Mouse (Mus musculus): ENCODE results near the gene Wnt10a. TPM values are rescaled to one million over a fixed set of nuclear protein-coding genes. Genes with fewer than 3 reads are reported as not detected.

Wnt10a gene
- total RNA-seq (2014; rRNA removed; ENCODE audit: low replicate concordance): not detected in 2 replicates
- polyA plus RNA-seq (2015; fragmentation: Nextera tagmentation; extraction: Ambion mirVana): not detected in 2 replicates

GRCm38 (mm10) chr1:74791249-74791648 lies at the start of gene Wnt10a:
Gene Wnt10a (plus strand): TSS chr1:74791516.
- DNase-seq (ENCODE audit: low spot score): no peak
- WGBS: 5% methylated on average over 11 of the region's 11 CpGs
- no peaks in the 10 kb centered on the region for H3K4me1 ChIP-seq (ENCODE audit: control insufficient read depth, insufficient read depth)
- no peaks in the 10 kb centered on the region for H3K9me3 ChIP-seq (replicated peaks; ENCODE audit: control insufficient read depth, low read length)
- peak; percentile 1; the same call in 1 of the 2 replicates for ATAC-seq (ENCODE audit: insufficient read depth, low read depth)
- H3K27me3 ChIP-seq (ENCODE audit: control insufficient read depth, insufficient read depth, low read length): peaks cover 99% of the 10 kb centered on the region
- H3K36me3 ChIP-seq (replicated peaks; ENCODE audit: control insufficient read depth, insufficient read depth, low read length): no peaks in the 10 kb centered on the region
- TF ChIP-seq EP300 (IDR thresholded peaks at IDR 0.05; ENCODE audit: low read depth): no peak
- TF ChIP-seq CTCF (IDR thresholded peaks at IDR 0.05; ENCODE audit: low read depth): no peak
- peak within 1 kb of the TSS; percentile 52 for H3K4me2 ChIP-seq (ENCODE audit: low read depth, low read length)
- H3K27ac ChIP-seq (ENCODE audit: low read depth): no peak within 1 kb of the TSS
- H3K4me3 ChIP-seq (ENCODE audit: low read depth, low read length): peak within 1 kb of the TSS; percentile 33
- no peak within 1 kb of the TSS for H3K9ac ChIP-seq (replicated peaks; ENCODE audit: low read depth, low read length)

GRCm38 (mm10) chr1:74747335-74747734 lies 44.0 kb upstream of the Wnt10a start:
- WGBS: 66% methylated on average over 5 of the region's 5 CpGs
- Histone ChIP-seq H3K4me1 (ENCODE audit: control insufficient read depth, insufficient read depth) (no peaks in the 10 kb centered on the region; the same call in 1 of the 2 replicates), H3K27ac (ENCODE audit: low read depth) (no peak overlapping the region), H3K4me3 (ENCODE audit: low read depth, low read length) (no peak overlapping the region), H3K9me3 (replicated peaks; ENCODE audit: control insufficient read depth, low read length) (no peaks in the 10 kb centered on the region), H3K27me3 (ENCODE audit: control insufficient read depth, insufficient read depth, low read length) (no peaks in the 10 kb centered on the region), H3K4me2 (ENCODE audit: low read depth, low read length) (no peak overlapping the region), H3K36me3 (replicated peaks; ENCODE audit: control insufficient read depth, insufficient read depth, low read length) (no peaks in the 10 kb centered on the region), H3K9ac (replicated peaks; ENCODE audit: low read depth, low read length) (no peak overlapping the region)
- TF ChIP-seq CTCF (IDR thresholded peaks at IDR 0.05; ENCODE audit: low read depth): no peak
- no peak for DNase-seq (ENCODE audit: low spot score)
- no peak for ATAC-seq (ENCODE audit: insufficient read depth, low read depth)

GRCm38 (mm10) chr1:74748643-74749271 lies 42.6 kb upstream of the Wnt10a start, which contains the start of gene Prkag3:
Gene Prkag3 (minus strand): TSS chr1:74749221.
- DNase-seq (ENCODE audit: low spot score) (peak; percentile 82), ATAC-seq (ENCODE audit: insufficient read depth, low read depth) (peak; percentile 86)
- Histone ChIP-seq H3K27me3 (ENCODE audit: control insufficient read depth, insufficient read depth, low read length) (no peaks in the 10 kb centered on the region), H3K36me3 (replicated peaks; ENCODE audit: control insufficient read depth, insufficient read depth, low read length) (no peaks in the 10 kb centered on the region), H3K4me2 (ENCODE audit: low read depth, low read length) (peak within 1 kb of the TSS; percentile 55), H3K27ac (ENCODE audit: low read depth) (peak within 1 kb of the TSS; percentile 81), H3K4me1 (ENCODE audit: control insufficient read depth, insufficient read depth) (no peaks in the 10 kb centered on the region; the same call in 1 of the 2 replicates), H3K9me3 (replicated peaks; ENCODE audit: control insufficient read depth, low read length) (no peaks in the 10 kb centered on the region), H3K9ac (replicated peaks; ENCODE audit: low read depth, low read length) (peak within 1 kb of the TSS; percentile 38), H3K4me3 (ENCODE audit: low read depth, low read length) (peak within 1 kb of the TSS; percentile 36)
- 8% methylated on average over 30 of the region's 30 CpGs for WGBS
- TF ChIP-seq CTCF (IDR thresholded peaks at IDR 0.05; ENCODE audit: low read depth) (peak; percentile 60), EP300 (IDR thresholded peaks at IDR 0.05; ENCODE audit: low read depth) (no peak)

- 13% methylated on average over 7 of the region's 7 CpGs for WGBS
Observed at GRCm38 (mm10) chr1:74749301-74749700, 42.0 kb upstream of the Wnt10a start.

GRCm38 (mm10) chr1:74750683-74751082 lies 40.6 kb upstream of the Wnt10a start:
- Histone ChIP-seq H3K36me3 (replicated peaks; ENCODE audit: control insufficient read depth, insufficient read depth, low read length) (no peaks in the 10 kb centered on the region), H3K9me3 (replicated peaks; ENCODE audit: control insufficient read depth, low read length) (no peaks in the 10 kb centered on the region), H3K4me2 (ENCODE audit: low read depth, low read length) (no peak overlapping the region), H3K9ac (replicated peaks; ENCODE audit: low read depth, low read length) (no peak overlapping the region), H3K4me3 (ENCODE audit: low read depth, low read length) (no peak overlapping the region), H3K4me1 (ENCODE audit: control insufficient read depth, insufficient read depth) (no peaks in the 10 kb centered on the region; the same call in 1 of the 2 replicates), H3K27me3 (ENCODE audit: control insufficient read depth, insufficient read depth, low read length) (no peaks in the 10 kb centered on the region), H3K27ac (ENCODE audit: low read depth) (no peak overlapping the region)
- no peak for TF ChIP-seq CTCF (IDR thresholded peaks at IDR 0.05; ENCODE audit: low read depth)
- TF ChIP-seq EP300 (IDR thresholded peaks at IDR 0.05; ENCODE audit: low read depth): no peak
- ATAC-seq (ENCODE audit: insufficient read depth, low read depth) (no peak), DNase-seq (ENCODE audit: low spot score) (no peak)
- WGBS: 73% methylated on average over 4 of the region's 4 CpGs

More at GRCm38 (mm10) chr1:74749301-74749700, 42.0 kb upstream of the Wnt10a start:
- peak; percentile 91 for DNase-seq (ENCODE audit: low spot score)
- TF ChIP-seq EP300 (IDR thresholded peaks at IDR 0.05; ENCODE audit: low read depth): 0 out of 2 replicates have a peak, but pooled peaks have one; percentile 42
- TF ChIP-seq CTCF (IDR thresholded peaks at IDR 0.05; ENCODE audit: low read depth): no peak
- no peaks in the 10 kb centered on the region for H3K27me3 ChIP-seq (ENCODE audit: control insufficient read depth, insufficient read depth, low read length)
- H3K9ac ChIP-seq (replicated peaks; ENCODE audit: low read depth, low read length): peak overlapping the region; percentile 38
- H3K4me1 ChIP-seq (ENCODE audit: control insufficient read depth, insufficient read depth): no peaks in the 10 kb centered on the region; the same call in 1 of the 2 replicates
- no peaks in the 10 kb centered on the region for H3K36me3 ChIP-seq (replicated peaks; ENCODE audit: control insufficient read depth, insufficient read depth, low read length)
- H3K4me2 ChIP-seq (ENCODE audit: low read depth, low read length): peak overlapping the region; percentile 55
- H3K4me3 ChIP-seq (ENCODE audit: low read depth, low read length): peak overlapping the region; percentile 36
- H3K9me3 ChIP-seq (replicated peaks; ENCODE audit: control insufficient read depth, low read length): no peaks in the 10 kb centered on the region
- H3K27ac ChIP-seq (ENCODE audit: low read depth): peak overlapping the region; percentile 81
- peak; percentile 94 for ATAC-seq (ENCODE audit: insufficient read depth, low read depth)
